Mouse (Mus musculus) bone marrow macrophage, adult 2 months (primary cell): ENCODE data around the gene Ipcef1. TPM values are rescaled to one million over a fixed set of nuclear protein-coding genes. Genes with fewer than 3 reads are reported as not detected.

Source experiments
- H3K27ac ChIP-seq: 2 replicates; pipeline ENCODE4 v1.5.1; 2012; ENCODE audit warnings: low read depth, low read length; ENCODE audit not compliant: insufficient read depth
- H3K4me1 ChIP-seq: 2 replicates; pipeline ENCODE4 v1.6.1; 2012; ENCODE audit warnings: low read length; ENCODE audit not compliant: control insufficient read depth, insufficient read depth
- H3K4me3 ChIP-seq: 2 replicates; pipeline ENCODE4 v1.5.1; 2012; ENCODE audit warnings: mild to moderate bottlenecking, low read length, moderate library complexity; ENCODE audit not compliant: insufficient read depth
- CTCF ChIP-seq: IDR thresholded peaks from 2 replicates; pipeline ENCODE4 v1.5.1; 2012; ENCODE audit warnings: low read depth, mild to moderate bottlenecking, low read length, moderate library complexity
- POLR2A ChIP-seq: IDR thresholded peaks from 2 replicates; pipeline ENCODE4 v1.6.1; 2012; ENCODE audit warnings: mild to moderate bottlenecking, low read depth, low read length, borderline replicate concordance
- polyA plus RNA-seq: library from polyadenylated mRNA; stranded (reverse); fragments of >200 nt; gene quantifications from 2 replicates; pipeline ENCODE4 v1.2.4, GENCODE M21; 2012; ENCODE audit not compliant: missing spikeins, insufficient read depth, insufficient read length

The Ipcef1 gene
- polyA plus RNA-seq, 1 experiment = 0.36 TPM

DNA sequence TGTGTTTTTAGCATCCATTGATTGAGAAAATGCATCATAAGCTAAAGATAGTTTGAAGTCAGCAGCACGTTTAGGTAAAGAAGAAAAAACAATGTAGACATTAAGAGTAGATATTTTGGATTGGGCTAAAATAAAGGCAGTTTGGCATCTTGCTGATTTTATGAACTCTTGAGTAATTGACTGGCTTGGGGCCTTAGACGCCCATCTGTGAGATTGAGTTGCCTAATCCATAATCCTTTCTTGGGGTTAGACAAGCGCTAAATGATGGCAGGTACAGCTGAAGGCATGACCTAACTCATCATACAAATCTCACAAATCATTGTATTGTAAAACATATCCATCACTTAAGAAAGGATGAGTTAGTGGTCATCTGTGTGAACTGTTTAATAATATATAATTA is 52.9 kb downstream of the Ipcef1 start:
- Histone ChIP-seq H3K4me3 (no peak overlapping the region), H3K27ac (no peak overlapping the region), H3K4me1 (no peaks in the 10 kb centered on the region)
- TF ChIP-seq CTCF (no peak), POLR2A (no peak)

GRCm38 (mm10) chr10:6998576-6999250 is 53.6 kb downstream of the Ipcef1 start:
- Histone ChIP-seq H3K27ac (no peak overlapping the region), H3K4me3 (no peak overlapping the region), H3K4me1 (no peaks in the 10 kb centered on the region)
- no peak for TF ChIP-seq POLR2A

DNA sequence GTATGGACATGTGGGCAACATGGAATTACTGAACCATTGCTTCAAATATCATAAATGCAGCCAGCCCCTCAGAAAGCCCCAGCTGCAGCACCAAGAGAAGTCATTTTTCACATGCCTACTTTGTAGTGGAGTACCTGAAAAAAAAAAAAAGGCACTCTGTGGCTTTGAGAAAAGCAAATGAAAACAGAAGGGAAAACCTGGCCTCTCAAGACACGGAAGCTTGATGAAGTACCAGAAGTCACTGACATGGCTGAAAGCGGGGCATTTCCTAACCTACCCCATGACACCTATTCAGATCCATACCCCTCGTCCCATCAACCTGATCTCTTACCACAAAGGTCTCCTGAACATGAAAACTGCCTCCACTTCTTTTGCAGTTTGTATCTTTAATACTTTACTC is 55.4 kb downstream of the Ipcef1 start:
- no peaks in the 10 kb centered on the region for H3K4me1 ChIP-seq
- no peak overlapping the region for H3K4me3 ChIP-seq
- TF ChIP-seq POLR2A (no peak), CTCF (no peak)
- no peak overlapping the region for H3K27ac ChIP-seq

GRCm38 (mm10) chr10:6988555-6988954 is 63.7 kb downstream of the Ipcef1 start:
- Histone ChIP-seq H3K4me1 (peaks cover 3% of the 10 kb centered on the region; the same call in 1 of the 2 replicates), H3K27ac (no peak overlapping the region), H3K4me3 (no peak overlapping the region)
- TF ChIP-seq CTCF = no peak
- no peak for TF ChIP-seq POLR2A

DNA sequence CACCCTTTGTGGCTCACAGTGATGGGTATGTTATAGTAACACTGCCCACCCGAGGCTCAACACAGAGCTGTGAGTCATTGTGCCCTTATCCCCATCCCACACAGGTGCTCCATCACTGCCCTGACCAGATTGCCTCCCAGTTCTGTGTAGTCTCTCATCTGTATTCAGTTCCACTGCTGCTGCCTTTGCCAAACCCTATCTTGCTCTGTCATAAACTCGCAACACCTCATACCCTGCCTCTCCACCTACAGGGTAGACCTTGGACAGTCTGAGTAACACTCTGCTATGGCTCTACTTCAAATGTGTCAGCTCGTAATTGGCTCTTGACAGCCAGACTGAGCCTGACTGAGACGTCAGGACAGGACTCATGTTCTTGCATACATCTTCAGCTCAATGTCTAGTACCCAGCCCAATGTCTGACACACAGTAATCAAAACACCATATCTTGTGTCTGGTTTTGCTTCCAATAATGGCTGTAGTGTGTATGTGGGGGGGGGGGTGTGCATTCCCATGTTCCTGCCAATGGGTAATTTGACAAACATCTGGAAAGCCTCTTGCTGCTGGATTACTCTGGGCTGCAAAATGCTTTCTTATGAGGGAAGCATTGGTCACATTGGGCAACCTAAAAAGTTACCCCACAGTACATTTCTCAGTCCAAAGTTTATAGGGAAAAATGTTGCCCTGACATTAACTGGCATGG is 64.7 kb downstream of the Ipcef1 start:
- H3K4me3 ChIP-seq = no peak overlapping the region
- TF ChIP-seq POLR2A (no peak), CTCF (no peak)
- no peak overlapping the region for H3K27ac ChIP-seq
- peaks cover 3% of the 10 kb centered on the region; the same call in 1 of the 2 replicates for H3K4me1 ChIP-seq

DNA sequence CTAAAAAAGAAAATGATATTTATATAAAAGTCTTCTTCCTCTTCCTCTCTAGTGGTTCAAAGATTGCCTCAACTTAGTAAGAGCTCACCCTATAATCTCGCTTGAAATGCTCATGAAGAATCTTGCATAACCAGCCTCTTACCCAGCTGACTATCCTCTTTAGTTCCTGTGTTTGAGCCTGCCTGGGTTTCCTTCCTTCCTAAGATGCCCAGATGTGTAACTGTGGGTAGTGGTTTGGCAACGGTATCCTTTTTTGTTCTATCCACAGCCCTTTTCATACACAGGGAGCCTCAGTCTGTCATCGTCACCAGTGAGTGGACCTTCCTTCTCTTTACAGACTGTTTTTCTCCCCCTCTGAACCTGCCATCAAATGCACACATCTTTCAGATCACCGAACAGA is 66.0 kb downstream of the Ipcef1 start:
- TF ChIP-seq CTCF (no peak), POLR2A (no peak)
- Histone ChIP-seq H3K4me1 (peaks cover 3% of the 10 kb centered on the region; the same call in 1 of the 2 replicates), H3K4me3 (no peak overlapping the region), H3K27ac (no peak overlapping the region)

GRCm38 (mm10) chr10:6983431-6983830 is 68.8 kb downstream of the Ipcef1 start:
- Histone ChIP-seq H3K27ac (no peak overlapping the region), H3K4me3 (no peak overlapping the region), H3K4me1 (peaks cover 3% of the 10 kb centered on the region; the same call in 1 of the 2 replicates)
- TF ChIP-seq POLR2A (no peak), CTCF (no peak)

- TF ChIP-seq POLR2A (no peak), CTCF (no peak)
- H3K4me1 ChIP-seq = peaks cover 3% of the 10 kb centered on the region; the same call in 1 of the 2 replicates
- no peak overlapping the region for H3K4me3 ChIP-seq
- no peak overlapping the region for H3K27ac ChIP-seq
Observed at GRCm38 (mm10) chr10:6982751-6983151, 69.5 kb downstream of the Ipcef1 start.

DNA sequence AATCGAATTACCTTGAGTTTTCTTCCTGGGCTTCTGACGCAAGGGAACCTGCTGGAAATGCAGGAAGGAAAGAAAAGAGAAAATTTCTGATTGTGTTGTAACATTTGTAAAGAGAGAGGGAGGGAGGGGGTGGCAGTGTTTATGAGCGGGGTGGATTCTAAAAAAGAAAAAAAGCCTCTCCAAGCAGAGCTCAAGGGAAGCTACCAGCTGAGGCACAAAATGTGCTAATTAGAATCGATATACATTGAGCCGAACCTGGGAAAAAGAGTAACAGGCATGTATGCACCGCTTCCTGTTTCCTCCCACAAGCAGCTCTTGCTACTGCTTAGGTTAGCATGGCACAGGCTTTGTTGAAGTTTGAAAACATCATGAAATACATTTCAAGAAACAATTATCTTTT is 72.0 kb downstream of the Ipcef1 start:
- Histone ChIP-seq H3K4me3 (no peak overlapping the region; the same call in 1 of the 2 replicates), H3K27ac (no peak overlapping the region), H3K4me1 (no peaks in the 10 kb centered on the region)
- TF ChIP-seq POLR2A (no peak), CTCF (no peak)

DNA sequence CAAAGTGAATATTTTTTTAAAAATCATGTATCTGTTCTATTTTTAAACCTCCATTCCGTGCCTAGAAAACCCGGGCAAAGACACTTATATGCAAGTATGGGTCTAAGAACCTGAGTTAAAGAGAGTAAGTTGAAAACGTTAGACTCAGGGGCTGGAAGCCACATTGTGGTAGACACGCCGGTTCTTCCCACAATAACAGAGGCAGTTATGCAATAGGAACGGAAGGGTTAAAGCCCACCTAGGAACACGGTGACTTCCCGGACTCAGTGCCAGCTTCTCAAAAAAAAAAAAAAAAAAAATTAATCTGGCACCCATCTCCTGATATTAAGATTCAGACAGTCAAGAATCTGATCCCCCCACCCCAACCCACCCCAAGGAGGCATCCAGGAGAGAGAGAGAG is 72.5 kb downstream of the Ipcef1 start:
- Histone ChIP-seq H3K4me3 (no peak overlapping the region; the same call in 1 of the 2 replicates), H3K4me1 (no peaks in the 10 kb centered on the region), H3K27ac (no peak overlapping the region)
- TF ChIP-seq POLR2A = no peak
- TF ChIP-seq CTCF = no peak
